In the genomic region with DNA sequence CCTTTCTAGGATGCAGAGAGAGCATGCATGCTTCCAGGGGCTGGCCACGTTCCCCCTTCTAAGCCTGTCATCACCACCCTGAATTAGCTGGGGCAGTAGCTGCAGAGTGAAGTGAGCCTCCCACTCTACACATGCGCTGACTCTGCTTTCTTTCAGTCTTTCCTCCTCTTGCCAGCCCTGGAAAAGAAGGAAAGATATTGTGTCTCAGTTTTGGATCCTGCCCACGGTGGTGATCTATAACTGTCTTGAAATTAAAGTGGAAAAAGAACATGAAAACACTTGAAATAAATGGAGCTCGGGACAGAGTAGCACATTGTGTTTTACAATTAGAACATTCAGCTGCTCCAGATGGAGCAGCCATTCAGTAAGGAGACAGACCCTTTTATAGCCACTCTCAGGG, we compare ENCODE assay signal across 9 mouse cellular contexts. TPM values are rescaled to one million over a fixed set of nuclear protein-coding genes. Genes with fewer than 3 reads are reported as not detected.
DNase-seq lines count a peak whose midpoint lies in the region; ATAC-seq and TF ChIP-seq lines count a peak whose summit lies in the region.
"Had no signal": no experiment of that assay in that cellular context is flagged by ENCODE, and none has a peak within 500 bp of the region (broad histone marks: within the 10 kb centered on the region; RNA-seq: fewer than 3 reads in every experiment).

No protein-coding gene starts in this region.

- ATAC-seq in midbrain, postnatal 0 days (ENCODE audit: low FRiP score): no peak
- peak; percentile 54; the same call in 1 of the 2 replicates for ATAC-seq in stomach, postnatal 0 days (ENCODE audit: low FRiP score, low TSS enrichment)
- ATAC-seq in liver, postnatal 0 days: no peak

- DNase-seq in embryo, embryonic 11 days: peak; percentile 13
- DNase-seq in embryo, embryonic 9.5 days (ENCODE audit: extremely low spot score): no peak
- peak; percentile 14 for DNase-seq in midbrain, postnatal 0 days (ENCODE audit: low spot score)
- DNase-seq in midbrain, embryonic 10.5 days (ENCODE audit: low spot score): no peak
- peak; percentile 35 to 65 for DNase-seq in left cerebral cortex, postnatal 36 days (ENCODE audit: low spot score in 2 of 2)
- DNase-seq in stomach, postnatal 0 days (ENCODE audit: low spot score): peak; percentile 14
- DNase-seq in lung, postnatal 25 days (ENCODE audit: low spot score): no peak
- no peak for DNase-seq in liver, postnatal 0 days

- H3K27ac ChIP-seq in midbrain, postnatal 0 days (ENCODE audit: low read depth, low read length): no peak overlapping the region
- no peak overlapping the region for H3K27ac ChIP-seq in midbrain, embryonic 10.5 days (replicated peaks)
- no peak overlapping the region for H3K27ac ChIP-seq in stomach, postnatal 0 days (replicated peaks)
- H3K27ac ChIP-seq in liver, postnatal 0 days (ENCODE audit: low read depth): no peak overlapping the region
- H3K27ac ChIP-seq: embryonic facial prominence, embryonic 12.5 days had no signal

- no peaks in the 10 kb centered on the region for H3K36me3 ChIP-seq in midbrain, postnatal 0 days (ENCODE audit: insufficient read depth, low read length)
- no peaks in the 10 kb centered on the region for H3K36me3 ChIP-seq in midbrain, embryonic 10.5 days
- no peaks in the 10 kb centered on the region for H3K36me3 ChIP-seq in stomach, postnatal 0 days (ENCODE audit: control insufficient read depth, insufficient read depth, low read length)
- H3K36me3 ChIP-seq in liver, postnatal 0 days (replicated peaks; ENCODE audit: insufficient read depth, low read length): no peaks in the 10 kb centered on the region

- no peaks in the 10 kb centered on the region for H3K4me1 ChIP-seq in midbrain, postnatal 0 days (ENCODE audit: insufficient read depth, low read length)
- H3K4me1 ChIP-seq in midbrain, embryonic 10.5 days: no peaks in the 10 kb centered on the region
- no peaks in the 10 kb centered on the region for H3K4me1 ChIP-seq in stomach, postnatal 0 days (replicated peaks; ENCODE audit: control insufficient read depth, insufficient read depth)
- H3K4me1 ChIP-seq in liver, postnatal 0 days (ENCODE audit: insufficient read depth): no peaks in the 10 kb centered on the region
- H3K4me1 ChIP-seq: embryonic facial prominence, embryonic 12.5 days had no signal

- no peak overlapping the region for H3K4me2 ChIP-seq in midbrain, postnatal 0 days (ENCODE audit: low read depth, low read length, poor library complexity, severe bottlenecking)
- H3K4me2 ChIP-seq in stomach, postnatal 0 days (replicated peaks; ENCODE audit: low read depth): peak overlapping the region; percentile 12
- no peak overlapping the region for H3K4me2 ChIP-seq in liver, postnatal 0 days (ENCODE audit: low read depth, low read length)
- H3K4me2 ChIP-seq: embryonic facial prominence, embryonic 12.5 days had no signal

- H3K9me3 ChIP-seq in midbrain, postnatal 0 days (ENCODE audit: low read length): no peaks in the 10 kb centered on the region
- H3K9me3 ChIP-seq in midbrain, embryonic 10.5 days (replicated peaks): no peaks in the 10 kb centered on the region
- H3K9me3 ChIP-seq in stomach, postnatal 0 days (ENCODE audit: control insufficient read depth, low read length): no peaks in the 10 kb centered on the region
- H3K9me3 ChIP-seq in liver, postnatal 0 days (ENCODE audit: low read length): no peaks in the 10 kb centered on the region
- H3K9me3 ChIP-seq: embryonic facial prominence, embryonic 12.5 days had no signal

- no peak for TF ChIP-seq EP300 in stomach, postnatal 0 days (optimal IDR thresholded peaks at IDR 0.05)
- no peak for TF ChIP-seq EP300 in liver, postnatal 0 days (IDR thresholded peaks at IDR 0.05; ENCODE audit: low read depth)

- no peaks in the 10 kb centered on the region for H3K27me3 ChIP-seq in midbrain, postnatal 0 days (ENCODE audit: insufficient read depth, low read length)
- H3K27me3 ChIP-seq in midbrain, embryonic 10.5 days (ENCODE audit: low read depth, poor library complexity, severe bottlenecking): no peaks in the 10 kb centered on the region
- H3K27me3 ChIP-seq in stomach, postnatal 0 days (ENCODE audit: control insufficient read depth, insufficient read depth, low read length): no peaks in the 10 kb centered on the region
- no peaks in the 10 kb centered on the region for H3K27me3 ChIP-seq in liver, postnatal 0 days (ENCODE audit: insufficient read depth, low read length)
- H3K27me3 ChIP-seq: embryonic facial prominence, embryonic 12.5 days had no signal

- 63% methylated on average over 4 of the region's 4 CpGs for WGBS in midbrain, postnatal 0 days
- 73% methylated on average over 4 of the region's 4 CpGs for WGBS in midbrain, embryonic 10.5 days
- WGBS in stomach, postnatal 0 days: 35% methylated on average over 4 of the region's 4 CpGs
- WGBS in liver, postnatal 0 days (ENCODE audit: insufficient replicate concordance): 66% methylated on average over 4 of the region's 4 CpGs

- intact Hi-C loops in left cerebral cortex, postnatal 36 days (cut with DNase I): no loop called here

- no peak for TF ChIP-seq CTCF in midbrain, postnatal 0 days (IDR thresholded peaks at IDR 0.05)
- no peak for TF ChIP-seq CTCF in stomach, postnatal 0 days (IDR thresholded peaks at IDR 0.05; ENCODE audit: low read depth)
- no peak for TF ChIP-seq CTCF in liver, postnatal 0 days (IDR thresholded peaks at IDR 0.05; ENCODE audit: low read depth)

- H3K4me3 ChIP-seq in midbrain, postnatal 0 days (ENCODE audit: low read depth, low read length): no peak overlapping the region
- no peak overlapping the region for H3K4me3 ChIP-seq in midbrain, embryonic 10.5 days
- no peak overlapping the region for H3K4me3 ChIP-seq in stomach, postnatal 0 days (ENCODE audit: low read depth, low read length)
- no peak overlapping the region for H3K4me3 ChIP-seq in liver, postnatal 0 days (ENCODE audit: low read depth, low read length)
- H3K4me3 ChIP-seq: embryonic facial prominence, embryonic 12.5 days had no signal

- no peak overlapping the region for H3K9ac ChIP-seq in midbrain, postnatal 0 days (replicated peaks; ENCODE audit: low read length, poor library complexity, severe bottlenecking)
- H3K9ac ChIP-seq in stomach, postnatal 0 days (ENCODE audit: low read length): no peak overlapping the region
- no peak overlapping the region for H3K9ac ChIP-seq in liver, postnatal 0 days (replicated peaks)
- H3K9ac ChIP-seq: embryonic facial prominence, embryonic 12.5 days had no signal

RNA-seq across cellular contexts. Expression of gene Col11a1, which starts 35.2 kb away (rescaled TPM):
- 17.0 and 25.9 TPM in 2 replicates for total RNA-seq in midbrain, postnatal 0 days (2014; rRNA removed)
- polyA plus RNA-seq in midbrain, postnatal 0 days (2015; fragmentation: Nextera tagmentation; extraction: Ambion mirVana): 7.8 and 8.2 TPM in 2 replicates
- 14.4 and 17.7 TPM in 2 replicates for polyA plus RNA-seq in midbrain, embryonic 10.5 days (2016; fragmentation: Nextera tagmentation; extraction: Ambion mirVana)
- total RNA-seq in left cerebral cortex, postnatal 36 days (2021): 10 to 100 TPM in 1 of 2 experiments, 1 to 10 TPM in 1; 5.1 to 10.6 TPM
- 3.5 and 4.0 TPM in 2 replicates for polyA plus RNA-seq in stomach, postnatal 0 days (2015; fragmentation: Nextera tagmentation; extraction: Ambion mirVana)
- polyA plus RNA-seq in liver, postnatal 0 days (2015; fragmentation: Nextera tagmentation; extraction: Ambion mirVana): 0.71 and 0.97 TPM in 2 replicates

Comparison
In these comparisons a context has a peak if more than half of its experiments do, and no peak if none do; other contexts are left out.
1. DNase-seq: peak in embryo, embryonic 11 days (single experiment), midbrain, postnatal 0 days (single experiment), left cerebral cortex, postnatal 36 days (2 of 2) and stomach, postnatal 0 days (single experiment); none in embryo, embryonic 9.5 days (single experiment), midbrain, embryonic 10.5 days (single experiment), lung, postnatal 25 days (single experiment) and liver, postnatal 0 days (single experiment).